Mouse (Mus musculus): ENCODE measurements around the gene Pim1. TPM values are rescaled to one million over a fixed set of nuclear protein-coding genes. Genes with fewer than 3 reads are reported as not detected.
"Not testable (repeated sequence)": the region's sequence is repeated elsewhere in the genome, so short reads cannot be mapped to it uniquely, and the experiment has no call there.

The Pim1 gene
- polyA plus RNA-seq, 1 experiment from 2014 or later, result 11.8 TPM

DNA sequence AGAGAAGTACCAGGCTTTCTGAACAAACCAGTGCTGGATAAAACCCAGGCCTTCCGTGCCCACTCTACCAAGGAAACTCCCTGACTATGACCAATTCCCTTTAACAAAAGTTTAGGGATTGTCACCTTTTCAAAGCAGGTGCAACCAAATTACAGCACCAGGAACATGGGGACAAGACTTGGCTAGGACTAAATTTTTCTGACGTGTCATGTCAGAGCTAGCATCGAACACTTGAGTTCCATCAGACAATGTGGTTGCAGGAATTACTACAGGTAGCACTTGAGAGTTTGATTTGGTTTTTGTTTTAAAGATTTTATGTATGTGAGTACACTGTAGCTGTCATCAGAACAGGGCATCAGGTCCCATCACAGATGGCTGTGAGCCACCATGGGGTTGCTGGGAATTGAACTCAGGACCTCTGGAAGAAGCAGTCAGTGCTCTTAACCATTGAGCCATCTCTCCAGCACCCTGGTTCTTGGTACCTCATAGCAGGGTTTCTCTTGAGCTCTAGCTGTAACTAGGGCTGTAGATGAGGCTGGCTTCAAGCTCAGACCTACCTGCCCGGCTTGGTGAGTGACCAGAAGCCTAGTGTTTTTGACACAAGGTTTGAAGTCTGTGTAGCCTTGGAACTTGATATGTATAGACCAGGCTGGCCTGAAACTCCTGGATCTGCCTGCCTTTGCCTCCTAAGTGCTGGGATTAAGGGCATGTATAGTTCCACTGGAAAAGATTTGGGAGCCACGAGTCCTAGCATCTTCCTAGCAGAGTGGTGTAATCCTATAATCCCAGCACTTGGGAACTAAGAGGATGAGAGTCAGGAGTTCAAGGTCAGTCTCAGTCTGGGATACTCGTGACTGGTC, 5.9 kb downstream of the Pim1 start:
- Histone ChIP-seq H3K36me3 (ENCODE audit: control insufficient read depth, insufficient read depth, low read length) (no peaks in the 10 kb centered on the region; the same call in 1 of the 2 replicates), H3K4me2 (ENCODE audit: low read depth, low read length) (no peak overlapping the region), H3K4me3 (ENCODE audit: low read length) (no peak overlapping the region), H3K27ac (ENCODE audit: low read length) (no peak overlapping the region), H3K9ac (ENCODE audit: low read depth, low read length) (no peak overlapping the region), H3K27me3 (replicated peaks; ENCODE audit: control insufficient read depth, insufficient read depth, low read length) (no peaks in the 10 kb centered on the region), H3K9me3 (ENCODE audit: control insufficient read depth, low read length) (no peaks in the 10 kb centered on the region), H3K4me1 (ENCODE audit: control insufficient read depth, insufficient read depth, low read length) (peaks cover 9% of the 10 kb centered on the region)
- 79% methylated on average over 6 of the region's 6 CpGs for WGBS
- no peak for ATAC-seq

DNA sequence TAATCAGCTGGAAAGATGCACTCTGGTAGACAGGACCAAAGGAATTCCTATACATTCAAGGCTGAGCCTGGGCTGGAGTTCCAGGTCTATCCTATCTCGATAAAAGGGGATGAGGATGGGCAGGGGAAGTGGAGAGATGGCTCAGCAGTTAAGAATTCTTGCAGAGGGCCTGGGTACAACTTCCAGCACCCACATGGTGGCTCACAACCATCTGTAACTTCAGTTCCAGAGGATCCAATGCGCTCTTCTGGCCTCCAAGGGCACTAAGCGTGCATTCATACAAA, 6.5 kb downstream of the Pim1 start:
- peaks cover 9% of the 10 kb centered on the region for H3K4me1 ChIP-seq (ENCODE audit: control insufficient read depth, insufficient read depth, low read length)
- H3K4me3 ChIP-seq (ENCODE audit: low read length), result no peak overlapping the region
- 88% methylated on average over 3 of the region's 3 CpGs for WGBS
- H3K27me3 ChIP-seq (replicated peaks; ENCODE audit: control insufficient read depth, insufficient read depth, low read length), result no peaks in the 10 kb centered on the region
- H3K9ac ChIP-seq (ENCODE audit: low read depth, low read length), result no peak overlapping the region
- no peak overlapping the region for H3K27ac ChIP-seq (ENCODE audit: low read length)
- H3K4me2 ChIP-seq (ENCODE audit: low read depth, low read length), result no peak overlapping the region
- ATAC-seq, result no peak
- H3K9me3 ChIP-seq (ENCODE audit: control insufficient read depth, low read length), result no peaks in the 10 kb centered on the region
- H3K36me3 ChIP-seq (ENCODE audit: control insufficient read depth, insufficient read depth, low read length), result no peaks in the 10 kb centered on the region; the same call in 1 of the 2 replicates

DNA sequence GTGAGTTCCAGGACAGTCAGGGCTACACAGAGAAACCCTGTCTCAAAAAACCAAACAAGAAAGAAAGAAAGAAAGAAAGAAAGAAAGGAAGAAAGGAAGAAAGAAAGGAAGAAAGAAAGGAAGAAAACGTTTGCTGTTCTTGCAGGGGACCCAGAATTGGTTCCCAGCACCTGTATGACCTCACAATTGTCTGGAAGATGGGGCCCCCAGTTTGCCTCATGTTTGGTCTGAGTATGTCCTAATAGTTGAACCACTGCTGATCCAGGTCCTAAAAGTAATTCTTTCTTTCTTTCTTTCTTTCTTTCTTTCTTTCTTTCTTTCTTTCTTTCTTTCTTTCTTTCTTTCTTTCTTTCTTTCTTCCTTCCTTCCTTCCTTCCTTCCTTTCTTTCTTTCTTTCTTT, 6.9 kb downstream of the Pim1 start:
- ATAC-seq; H3K4me2 ChIP-seq (ENCODE audit: low read depth, low read length); H3K27ac ChIP-seq (ENCODE audit: low read length); H3K9me3 ChIP-seq (ENCODE audit: control insufficient read depth, low read length); H3K4me3 ChIP-seq (ENCODE audit: low read length); H3K9ac ChIP-seq (ENCODE audit: low read depth, low read length); H3K36me3 ChIP-seq (ENCODE audit: control insufficient read depth, insufficient read depth, low read length); H3K27me3 ChIP-seq (replicated peaks; ENCODE audit: control insufficient read depth, insufficient read depth, low read length): not testable (repeated sequence)
- WGBS, result 56% methylated on average over 1 of the region's 1 CpGs
- H3K4me1 ChIP-seq (ENCODE audit: control insufficient read depth, insufficient read depth, low read length), result peaks cover 12% of the 10 kb centered on the region

DNA sequence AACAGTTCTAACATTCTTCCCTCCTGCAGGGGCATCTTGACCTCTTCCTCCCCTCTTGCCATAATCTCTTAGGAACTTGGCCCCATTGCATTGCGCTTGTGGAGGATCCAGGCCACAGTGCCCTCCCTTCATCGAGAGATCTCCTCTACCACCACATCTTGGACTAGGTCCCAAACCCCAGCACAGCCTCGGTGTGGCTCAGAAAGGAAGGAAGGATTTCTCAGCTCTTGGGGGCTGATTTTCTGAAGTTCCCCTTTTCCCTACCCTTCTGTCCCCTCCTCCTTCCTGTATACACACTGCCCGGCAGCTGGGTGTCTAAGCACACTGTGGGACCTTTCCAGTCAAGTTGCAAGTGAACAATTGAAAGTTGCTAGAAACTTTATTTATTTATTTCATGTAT, 7.5 kb downstream of the Pim1 start:
- H3K36me3 ChIP-seq (ENCODE audit: control insufficient read depth, insufficient read depth, low read length), result no peaks in the 10 kb centered on the region; the same call in 1 of the 2 replicates
- ATAC-seq, result no peak
- H3K27me3 ChIP-seq (replicated peaks; ENCODE audit: control insufficient read depth, insufficient read depth, low read length), result no peaks in the 10 kb centered on the region
- H3K9ac ChIP-seq (ENCODE audit: low read depth, low read length), result no peak overlapping the region
- no peak overlapping the region for H3K27ac ChIP-seq (ENCODE audit: low read length)
- H3K4me2 ChIP-seq (ENCODE audit: low read depth, low read length), result no peak overlapping the region
- H3K4me3 ChIP-seq (ENCODE audit: low read length), result no peak overlapping the region
- 45% methylated on average over 4 of the region's 4 CpGs for WGBS
- H3K4me1 ChIP-seq (ENCODE audit: control insufficient read depth, insufficient read depth, low read length), result peaks cover 15% of the 10 kb centered on the region
- no peaks in the 10 kb centered on the region for H3K9me3 ChIP-seq (ENCODE audit: control insufficient read depth, low read length)

DNA sequence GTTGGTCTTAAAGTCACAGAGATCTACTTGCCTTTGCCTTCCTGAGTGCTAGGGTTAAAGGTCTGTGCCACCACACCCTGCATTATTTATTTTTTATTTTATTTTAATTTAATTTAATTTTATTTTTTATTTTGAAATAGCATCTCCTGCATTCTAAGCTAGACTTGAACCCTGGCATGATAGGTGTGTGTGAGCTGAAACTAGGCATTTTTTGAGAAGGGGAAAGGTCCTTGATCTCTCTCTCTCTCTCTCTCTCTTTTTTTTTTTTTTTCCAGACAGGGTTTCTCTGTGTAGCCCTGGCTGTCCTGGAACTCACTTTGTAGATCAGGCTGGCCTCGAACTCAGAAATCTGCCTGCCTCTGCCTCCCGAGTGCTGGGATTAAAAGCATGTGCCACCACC, 8.4 kb downstream of the Pim1 start:
- H3K27me3 ChIP-seq (replicated peaks; ENCODE audit: control insufficient read depth, insufficient read depth, low read length); H3K4me2 ChIP-seq (ENCODE audit: low read depth, low read length); H3K9me3 ChIP-seq (ENCODE audit: control insufficient read depth, low read length); H3K27ac ChIP-seq (ENCODE audit: low read length); H3K4me3 ChIP-seq (ENCODE audit: low read length); H3K9ac ChIP-seq (ENCODE audit: low read depth, low read length); ATAC-seq; H3K36me3 ChIP-seq (ENCODE audit: control insufficient read depth, insufficient read depth, low read length): not testable (repeated sequence)
- peaks cover 11% of the 10 kb centered on the region for H3K4me1 ChIP-seq (ENCODE audit: control insufficient read depth, insufficient read depth, low read length)
- 94% methylated on average over 2 of the region's 2 CpGs for WGBS

DNA sequence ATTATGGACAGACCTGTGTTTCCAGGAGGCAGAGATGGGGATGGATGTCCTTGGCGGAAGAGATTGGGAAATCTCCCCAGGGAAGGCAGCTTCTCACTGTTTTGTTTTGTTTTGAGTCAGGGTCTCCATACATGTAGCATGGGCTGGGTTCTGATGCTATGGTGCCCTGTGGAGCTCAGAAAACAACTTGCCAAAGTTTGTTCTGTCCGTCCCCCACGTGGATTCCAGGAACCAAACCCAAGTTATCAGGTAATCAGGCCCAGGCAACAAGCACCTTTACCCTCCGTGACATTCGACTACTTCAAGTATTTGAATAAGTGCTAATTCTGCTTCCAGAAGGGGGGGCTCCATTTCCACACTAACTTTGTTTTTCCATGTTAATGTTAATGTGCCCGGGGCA, 9.0 kb downstream of the Pim1 start:
- H3K36me3 ChIP-seq (ENCODE audit: control insufficient read depth, insufficient read depth, low read length), result no peaks in the 10 kb centered on the region; the same call in 1 of the 2 replicates
- H3K9ac ChIP-seq (ENCODE audit: low read depth, low read length), result no peak overlapping the region
- 70% methylated on average over 6 of the region's 6 CpGs for WGBS
- H3K4me3 ChIP-seq (ENCODE audit: low read length), result no peak overlapping the region
- H3K4me2 ChIP-seq (ENCODE audit: low read depth, low read length), result no peak overlapping the region
- H3K9me3 ChIP-seq (ENCODE audit: control insufficient read depth, low read length), result no peaks in the 10 kb centered on the region
- no peaks in the 10 kb centered on the region for H3K27me3 ChIP-seq (replicated peaks; ENCODE audit: control insufficient read depth, insufficient read depth, low read length)
- no peak for ATAC-seq
- no peak overlapping the region for H3K27ac ChIP-seq (ENCODE audit: low read length)
- peaks cover 11% of the 10 kb centered on the region for H3K4me1 ChIP-seq (ENCODE audit: control insufficient read depth, insufficient read depth, low read length)

DNA sequence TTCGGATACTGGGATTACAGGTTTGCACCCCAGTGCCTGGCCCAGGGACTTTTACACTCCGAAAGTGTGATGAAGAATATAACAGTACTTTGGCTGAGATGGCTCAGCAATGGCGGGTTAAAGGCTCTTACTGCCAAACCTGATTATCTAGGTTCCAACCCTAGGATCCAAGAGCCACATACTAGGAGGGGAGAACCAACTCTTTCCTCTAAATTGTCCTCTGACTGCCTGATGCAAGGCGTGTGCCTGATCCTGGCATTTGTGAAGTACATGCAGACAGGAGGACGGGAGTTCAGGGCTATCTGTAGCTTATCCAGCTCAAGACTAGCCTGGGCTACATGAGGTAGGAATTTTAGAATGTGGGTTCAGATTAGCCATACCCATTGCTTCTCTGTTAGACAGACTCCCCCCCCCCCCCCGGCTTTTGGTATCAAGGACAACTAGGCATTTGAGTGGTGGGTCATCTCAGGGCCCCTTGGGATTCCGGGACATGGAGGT, 9.7 kb downstream of the Pim1 start:
- no peaks in the 10 kb centered on the region for H3K9me3 ChIP-seq (ENCODE audit: control insufficient read depth, low read length)
- WGBS, result 77% methylated on average over 7 of the region's 7 CpGs
- H3K4me3 ChIP-seq (ENCODE audit: low read length), result no peak overlapping the region
- ATAC-seq, result no peak
- H3K27me3 ChIP-seq (replicated peaks; ENCODE audit: control insufficient read depth, insufficient read depth, low read length), result no peaks in the 10 kb centered on the region
- H3K36me3 ChIP-seq (ENCODE audit: control insufficient read depth, insufficient read depth, low read length), result no peaks in the 10 kb centered on the region
- no peak overlapping the region for H3K9ac ChIP-seq (ENCODE audit: low read depth, low read length)
- no peak overlapping the region for H3K27ac ChIP-seq (ENCODE audit: low read length)
- no peak overlapping the region for H3K4me2 ChIP-seq (ENCODE audit: low read depth, low read length)
- peaks cover 8% of the 10 kb centered on the region for H3K4me1 ChIP-seq (ENCODE audit: control insufficient read depth, insufficient read depth, low read length)

DNA sequence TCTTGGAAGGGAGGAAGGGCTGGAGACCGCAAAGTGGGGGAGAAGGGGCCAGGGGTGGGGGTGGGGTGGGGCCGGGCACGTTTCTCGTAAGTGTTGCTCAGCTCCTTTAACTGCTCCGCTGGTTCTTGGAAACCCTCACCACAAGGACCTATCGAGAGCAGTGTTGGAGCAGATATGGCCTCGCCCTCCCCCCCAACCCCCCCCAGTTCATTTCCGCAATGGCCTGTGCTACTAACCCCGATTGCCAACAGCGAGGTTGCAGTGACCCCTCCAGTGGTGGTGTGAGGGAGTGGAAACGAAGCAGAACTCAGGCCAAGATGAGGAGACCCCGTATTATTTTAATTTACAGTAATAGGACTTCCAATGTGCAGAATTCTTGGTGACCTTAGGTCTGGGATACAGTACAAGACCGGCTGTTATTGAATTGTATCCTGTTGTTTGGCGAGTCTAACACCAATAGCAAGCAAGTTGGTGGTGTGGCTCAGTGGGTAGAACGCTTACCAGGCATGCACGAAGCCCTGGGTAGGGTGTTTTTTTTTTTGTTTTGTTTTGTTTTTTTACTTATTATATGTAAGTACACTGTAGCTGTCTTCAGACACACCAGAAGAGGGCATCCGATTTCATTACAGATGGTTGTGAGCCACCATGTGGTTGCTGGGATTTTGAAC, 10.4 kb downstream of the Pim1 start:
- H3K27me3 ChIP-seq (replicated peaks; ENCODE audit: control insufficient read depth, insufficient read depth, low read length), result no peaks in the 10 kb centered on the region
- H3K9me3 ChIP-seq (ENCODE audit: control insufficient read depth, low read length), result no peaks in the 10 kb centered on the region
- no peaks in the 10 kb centered on the region for H3K36me3 ChIP-seq (ENCODE audit: control insufficient read depth, insufficient read depth, low read length)
- no peak overlapping the region for H3K9ac ChIP-seq (ENCODE audit: low read depth, low read length)
- H3K4me3 ChIP-seq (ENCODE audit: low read length), result no peak overlapping the region
- ATAC-seq, result peak; percentile 55; the same call in 1 of the 2 replicates
- no peak overlapping the region for H3K4me2 ChIP-seq (ENCODE audit: low read depth, low read length)
- no peak overlapping the region for H3K27ac ChIP-seq (ENCODE audit: low read length)
- H3K4me1 ChIP-seq (ENCODE audit: control insufficient read depth, insufficient read depth, low read length), result peaks cover 8% of the 10 kb centered on the region
- 77% methylated on average over 17 of the region's 17 CpGs for WGBS

DNA sequence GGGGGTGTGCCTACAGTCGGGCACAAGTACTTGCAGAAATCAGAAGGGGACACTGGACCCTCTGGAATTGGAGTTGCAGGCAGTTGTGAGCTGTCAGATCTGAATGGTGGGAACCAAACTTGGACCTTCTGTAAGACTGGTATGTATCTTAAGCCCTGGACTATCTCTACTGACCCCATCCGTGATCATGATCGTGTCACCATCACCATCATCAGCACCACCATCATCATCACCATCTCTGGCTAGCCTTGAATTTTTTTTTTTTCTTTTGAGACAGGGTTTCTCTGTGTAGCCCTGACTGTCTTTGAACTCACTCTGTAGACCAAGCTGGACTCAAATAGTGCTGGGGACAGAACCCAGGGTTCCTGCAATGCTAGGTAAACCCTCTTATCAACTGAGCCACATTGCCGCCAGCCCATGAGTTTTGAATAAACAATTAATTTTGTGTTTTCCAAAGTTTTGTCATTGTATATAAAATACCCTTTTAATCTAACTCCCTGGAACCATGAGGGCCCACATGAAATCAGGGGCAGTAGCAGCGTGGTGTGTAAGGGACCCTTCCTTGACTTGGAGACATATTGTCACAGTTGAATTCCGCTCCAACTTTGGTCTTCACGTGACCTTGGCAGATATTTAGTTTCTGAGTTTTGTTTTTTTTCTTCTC, 11.6 kb downstream of the Pim1 start:
- Histone ChIP-seq H3K4me2 (ENCODE audit: low read depth, low read length) (no peak overlapping the region; the same call in 1 of the 2 replicates), H3K4me1 (ENCODE audit: control insufficient read depth, insufficient read depth, low read length) (peaks cover 8% of the 10 kb centered on the region), H3K27me3 (replicated peaks; ENCODE audit: control insufficient read depth, insufficient read depth, low read length) (no peaks in the 10 kb centered on the region), H3K9me3 (ENCODE audit: control insufficient read depth, low read length) (no peaks in the 10 kb centered on the region), H3K4me3 (ENCODE audit: low read length) (no peak overlapping the region), H3K27ac (ENCODE audit: low read length) (no peak overlapping the region), H3K9ac (ENCODE audit: low read depth, low read length) (no peak overlapping the region), H3K36me3 (ENCODE audit: control insufficient read depth, insufficient read depth, low read length) (no peaks in the 10 kb centered on the region)
- 76% methylated on average over 7 of the region's 7 CpGs for WGBS
- no peak for ATAC-seq

All from intestine, embryonic 16.5 days (tissue).